Mouse (Mus musculus) ovary, adult 10 weeks (tissue): ENCODE results near the gene Cdk11b. TPM values are rescaled to one million over a fixed set of nuclear protein-coding genes. Genes with fewer than 3 reads are reported as not detected.

Experiments
- polyA plus RNA-seq: library from polyadenylated mRNA; stranded (reverse); fragments of 350-450 nt; fragmentation: Illumina TruSeq; extraction: RNeasy Lipid Tissue Mini Kit (QIAGEN cat#74804); gene quantifications from one replicate; pipeline ENCODE4 v1.2.3, GENCODE M21; 2014

The Cdk11b gene
- polyA plus RNA-seq, result 76.8 TPM

GRCm38 (mm10) chr4:155624338-155625291, at the start of gene Cdk11b:
Cdk11b (plus strand) TSS chr4:155624854.

GRCm38 (mm10) chr4:155601091-155601996, 23.3 kb upstream of the Cdk11b start, which contains the start of gene Slc35e2:
Slc35e2 (plus strand) TSS chr4:155601416.

GRCm38 (mm10) chr4:155645308-155645707, 20.7 kb downstream of the Cdk11b start, which contains the start of gene Gm10563:
Gm10563 (minus strand) TSS chr4:155645408.

GRCm38 (mm10) chr4:155653086-155653450, 28.4 kb downstream of the Cdk11b start, which contains the start of gene Mmp23:
Mmp23 (minus strand) TSS chr4:155653384.

GRCm38 (mm10) chr4:155668689-155669597, 44.3 kb downstream of the Cdk11b start, which contains the start of gene Mib2:
Mib2 (minus strand) TSS chr4:155669198.

GRCm38 (mm10) chr4:155694111-155694481, 69.4 kb downstream of the Cdk11b start, which contains the start of gene Fndc10:
Fndc10 (plus strand) TSS chr4:155694342.

Other genes starting within 250 kb of the Cdk11b start
- gene Gabrd, start 226.7 kb upstream of the Cdk11b start, polyA plus RNA-seq, result not detected
- 1.4 TPM for gene Cfap74, start 215.7 kb upstream of the Cdk11b start, polyA plus RNA-seq
- not detected for gene Tmem52, start 155.7 kb upstream of the Cdk11b start, polyA plus RNA-seq
- 275 TPM for gene Gnb1, start 133.5 kb upstream of the Cdk11b start, polyA plus RNA-seq
- 50.3 TPM for gene Nadk, start 62.5 kb upstream of the Cdk11b start, polyA plus RNA-seq
- 23.0 TPM for gene Slc35e2, start 23.4 kb upstream of the Cdk11b start, polyA plus RNA-seq
- gene Gm10563, start 20.6 kb downstream of the Cdk11b start, polyA plus RNA-seq, result not detected
- gene Mmp23, start 28.5 kb downstream of the Cdk11b start, polyA plus RNA-seq, result 2.3 TPM
- 2.0 TPM for gene Mib2, start 44.3 kb downstream of the Cdk11b start, polyA plus RNA-seq
- 0.29 TPM for gene Fndc10, start 69.5 kb downstream of the Cdk11b start, polyA plus RNA-seq
- gene Ssu72, start 79.9 kb downstream of the Cdk11b start, polyA plus RNA-seq, result 75.1 TPM
- gene Tmem240, start 109.9 kb downstream of the Cdk11b start, polyA plus RNA-seq, result not detected
- gene Atad3a, start 136.2 kb downstream of the Cdk11b start, polyA plus RNA-seq, result 5.5 TPM
- 1.6 TPM for gene Vwa1, start 149.8 kb downstream of the Cdk11b start, polyA plus RNA-seq
- 0.77 TPM for gene Tmem88b, start 161.0 kb downstream of the Cdk11b start, polyA plus RNA-seq
- gene Ankrd65, start 165.6 kb downstream of the Cdk11b start, polyA plus RNA-seq, result not detected
- 34.3 TPM for gene Mrpl20, start 178.0 kb downstream of the Cdk11b start, polyA plus RNA-seq
- 39.8 TPM for gene Ccnl2, start 187.6 kb downstream of the Cdk11b start, polyA plus RNA-seq
- gene Aurkaip1, start 206.4 kb downstream of the Cdk11b start, polyA plus RNA-seq, result 3.9 TPM
- 108 TPM for gene Mxra8, start 214.8 kb downstream of the Cdk11b start, polyA plus RNA-seq
- 0.94 TPM for gene Dvl1, start 222.5 kb downstream of the Cdk11b start, polyA plus RNA-seq
- not detected for gene Tas1r3, start 238.5 kb downstream of the Cdk11b start, polyA plus RNA-seq
- 3.6 TPM for gene Cptp, start 244.6 kb downstream of the Cdk11b start, polyA plus RNA-seq
- 2.1 TPM for gene Ints11, start 244.7 kb downstream of the Cdk11b start, polyA plus RNA-seq